Mouse (Mus musculus) testis, postnatal 14 days (tissue): ENCODE results near the gene Ms4a1.
"Not testable (repeated sequence)": the region's sequence is repeated elsewhere in the genome, so short reads cannot be mapped to it uniquely, and the experiment has no call there.

ENCODE experiments used
- DNase-seq: peaks from one replicate; pipeline ENCODE4 v3.0.0; 2021; ENCODE audit warnings: low spot score

Ms4a1 gene

DNA sequence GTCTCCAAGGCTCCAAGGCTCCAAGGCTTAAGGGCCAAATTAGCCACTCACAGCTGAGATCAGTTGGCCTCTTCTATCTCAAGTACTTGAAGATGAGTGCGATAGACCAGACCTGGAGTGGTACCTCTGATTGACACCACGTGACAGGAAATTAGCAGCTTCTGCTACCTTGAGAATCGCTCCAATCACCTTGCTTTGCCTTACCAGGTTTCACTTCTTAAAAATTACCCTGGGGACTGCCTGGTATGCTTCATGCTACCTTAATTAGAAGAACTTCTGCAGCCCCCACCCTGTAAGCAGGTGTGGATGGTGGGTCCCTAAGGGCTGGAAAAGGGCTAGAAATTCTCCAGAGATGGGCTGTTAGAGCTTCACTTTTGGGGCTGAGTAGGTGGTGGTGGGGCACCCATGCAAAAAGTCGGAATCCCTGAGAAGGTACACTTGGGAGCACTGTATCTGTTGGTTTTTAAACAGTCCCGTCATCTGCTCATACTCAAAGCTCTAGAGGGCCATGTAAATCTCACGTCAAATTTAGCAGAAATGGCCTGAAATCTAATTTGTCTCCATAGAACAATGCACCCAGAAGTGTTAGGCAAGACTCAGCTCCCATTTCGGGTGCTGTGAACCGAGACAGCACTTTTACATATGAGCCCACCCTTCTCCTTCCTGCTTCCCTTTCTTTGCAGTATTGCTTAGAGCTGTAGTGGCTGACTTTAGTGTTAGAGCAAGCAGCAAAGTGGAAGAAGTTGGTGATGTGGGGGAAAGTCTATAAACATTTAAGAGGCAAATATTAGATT lies at the start of gene Ms4a1:
TSS of gene Ms4a1 (minus strand) at position 190 of the 794 bp plus-strand sequence.
- DNase-seq: no peak

DNA sequence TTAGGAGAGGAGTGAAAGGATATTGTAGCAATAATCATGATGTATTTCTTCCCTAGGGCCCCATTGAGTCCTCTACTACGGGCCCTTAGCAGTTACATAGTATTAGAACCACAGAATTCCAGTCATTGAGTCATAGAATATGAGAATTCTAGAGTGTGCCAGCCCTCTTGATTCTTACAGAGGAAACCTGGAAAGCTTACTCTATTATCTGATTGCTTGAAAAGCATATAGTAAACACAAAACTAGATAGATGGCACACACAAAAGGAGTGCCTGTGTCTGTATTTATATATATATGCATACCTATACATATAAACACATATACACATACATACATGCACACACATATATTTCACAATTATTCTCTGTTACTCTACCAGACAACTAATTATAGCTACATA lies 48.3 kb upstream of the Ms4a1 start, which contains the start of gene Ms4a14:
TSS of gene Ms4a14 (minus strand) at position 101 of the 400 bp plus-strand sequence.
- no peak for DNase-seq

DNA sequence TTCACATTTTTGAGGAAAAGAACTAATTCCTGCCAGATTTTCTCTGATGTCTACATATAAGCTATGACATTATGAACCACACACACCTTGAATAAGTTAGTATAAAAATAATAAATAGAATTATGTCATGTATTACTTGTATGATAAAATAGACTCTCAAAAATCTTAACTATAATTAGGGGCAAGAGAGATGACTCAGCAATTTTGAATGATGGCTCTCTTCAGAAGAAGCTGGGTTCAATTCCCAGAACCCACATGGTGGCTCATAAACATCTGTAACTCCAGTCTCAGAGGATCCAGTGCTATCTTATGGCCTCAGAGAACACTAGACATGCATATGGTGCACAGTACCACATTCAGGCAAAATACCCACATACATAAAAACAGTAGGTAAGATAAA lies 42.8 kb upstream of the Ms4a1 start:
- no peak for DNase-seq

DNA sequence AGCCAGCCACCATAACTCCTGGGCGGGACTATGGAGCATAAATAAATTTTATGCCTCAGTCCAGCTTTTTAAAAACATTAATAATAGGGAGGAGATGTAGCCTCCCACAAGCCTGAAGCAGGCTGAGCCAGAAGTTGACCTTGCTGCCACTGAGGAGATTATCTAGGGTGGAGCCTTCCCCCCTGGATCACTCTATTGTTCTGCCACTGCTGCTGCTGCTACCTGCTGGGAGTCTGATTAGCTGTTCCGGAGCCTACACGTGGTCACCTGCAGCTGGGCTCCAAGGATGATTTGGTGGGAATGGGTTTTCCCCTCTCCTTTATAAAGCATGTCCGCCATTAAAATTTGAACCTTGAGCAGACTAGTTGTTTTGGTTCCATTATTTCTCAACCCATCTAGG lies 33.5 kb upstream of the Ms4a1 start:
- DNase-seq: not testable (repeated sequence)

DNA sequence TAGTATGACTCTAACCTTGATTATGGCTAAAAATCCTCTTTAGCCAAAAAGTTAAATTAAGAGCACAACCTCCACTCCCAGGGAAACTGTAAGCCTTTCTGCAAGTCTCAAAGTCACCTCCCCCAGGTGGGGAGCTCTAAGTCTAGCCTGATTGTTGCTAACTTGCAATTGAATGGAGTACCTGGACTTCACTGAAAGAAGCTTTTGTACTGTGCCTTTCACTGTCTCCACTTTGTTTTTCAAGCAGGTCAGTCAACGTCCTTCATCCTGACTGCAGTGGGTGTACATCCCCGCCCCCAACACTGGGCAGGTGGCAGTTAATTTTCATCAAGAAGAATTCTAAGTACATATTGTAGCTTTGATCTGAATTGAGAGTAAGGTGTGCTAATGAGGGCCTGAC lies 32.9 kb upstream of the Ms4a1 start:
- no peak for DNase-seq

DNA sequence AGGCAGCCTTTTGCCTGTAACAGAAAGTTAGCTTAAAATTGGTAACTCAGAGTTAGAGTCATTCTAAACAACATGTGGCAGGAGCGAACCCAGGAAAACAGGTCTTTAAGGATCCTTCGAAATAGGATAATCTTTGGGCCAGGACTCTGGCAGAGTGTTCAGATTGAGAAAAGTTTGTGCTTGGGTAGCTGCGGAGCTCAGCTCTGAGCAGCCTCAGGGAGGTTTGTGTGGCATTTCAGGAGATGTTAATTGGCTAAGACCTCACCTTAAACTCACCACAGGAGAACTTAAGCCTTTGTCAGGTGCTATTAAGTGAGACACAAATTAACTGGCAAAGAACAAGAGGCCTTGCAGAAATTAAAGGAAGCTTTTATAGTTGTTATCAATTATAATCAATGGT lies 27.6 kb upstream of the Ms4a1 start:
- not testable (repeated sequence) for DNase-seq

DNA sequence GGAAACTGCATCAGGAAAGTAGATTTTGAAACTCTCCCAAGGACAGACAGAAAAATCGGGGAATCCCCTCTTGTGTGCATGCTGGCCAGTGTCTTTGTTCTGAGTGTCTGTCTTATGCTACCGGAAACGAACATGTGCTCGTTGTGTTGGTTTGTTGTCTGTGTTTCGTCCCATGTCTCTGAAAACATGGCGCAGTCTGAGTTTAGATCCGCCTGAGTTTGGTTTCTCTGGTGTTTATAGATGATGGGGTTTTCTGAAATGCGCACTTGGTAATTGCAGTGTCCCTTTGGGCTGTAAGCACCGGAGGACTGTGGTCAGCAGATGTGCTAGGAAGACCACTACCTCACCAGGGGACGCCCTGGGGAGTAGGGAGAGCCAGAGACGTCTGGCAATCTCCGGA lies 26.9 kb upstream of the Ms4a1 start:
- no peak for DNase-seq

DNA sequence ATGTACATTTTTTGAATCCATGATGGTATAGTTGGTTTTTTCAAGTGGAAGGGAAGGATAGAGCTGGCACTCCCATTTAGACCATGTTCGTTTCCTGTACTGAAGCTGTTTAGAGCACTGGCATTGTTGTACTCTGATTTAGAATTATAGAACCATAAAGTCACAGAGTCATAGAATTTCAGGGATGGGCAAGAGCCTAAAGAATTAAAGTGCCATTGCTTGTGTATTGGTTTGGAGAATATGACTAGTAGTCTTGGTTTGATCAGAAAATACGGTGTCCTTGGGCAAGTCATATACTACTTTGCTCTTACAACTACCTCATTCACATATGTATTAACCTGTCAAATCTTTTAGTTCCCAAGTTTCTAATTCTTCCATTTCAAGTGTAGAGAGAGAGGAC lies 17.7 kb upstream of the Ms4a1 start, which contains the start of gene Ms4a5:
TSS of gene Ms4a5 (minus strand) at position 101 of the 400 bp plus-strand sequence.
- DNase-seq: no peak

DNA sequence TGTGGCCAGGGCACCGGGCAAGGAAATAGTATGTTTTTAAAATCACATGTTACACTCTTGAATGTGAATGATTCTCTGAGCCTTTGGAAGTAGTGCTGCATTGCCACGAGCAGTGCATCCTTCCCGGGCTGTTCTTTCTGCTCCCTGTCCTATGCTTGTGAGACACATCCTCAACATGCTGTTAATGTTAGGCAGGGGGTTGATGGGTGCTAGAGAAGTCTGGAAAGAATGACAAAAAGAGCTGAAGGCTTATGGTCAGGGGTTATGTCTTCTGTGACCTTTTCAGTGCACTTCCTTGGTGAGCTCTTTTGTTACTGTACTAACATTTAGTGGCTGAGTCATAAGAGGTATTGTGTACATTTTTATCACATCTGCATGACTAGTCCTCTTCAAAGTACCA lies 14.2 kb upstream of the Ms4a1 start:
- no peak for DNase-seq

DNA sequence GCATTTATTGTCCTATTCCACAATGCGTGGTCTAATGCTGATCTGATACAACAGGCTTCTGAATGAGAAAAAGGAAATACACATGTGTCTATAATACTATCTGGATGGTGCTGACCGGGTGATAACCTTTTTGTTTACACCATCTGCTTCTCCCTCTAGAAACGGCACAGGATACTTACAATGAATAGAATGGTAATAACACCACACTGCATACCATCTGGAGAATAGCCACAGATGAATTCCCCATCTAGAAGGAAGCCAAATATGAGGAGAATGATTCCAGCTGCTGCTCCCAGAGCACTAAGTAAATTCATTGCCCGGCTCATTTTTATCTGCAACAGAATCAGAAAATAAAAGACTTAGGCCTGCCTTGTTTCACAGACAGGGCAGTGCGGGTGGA lies 10.4 kb upstream of the Ms4a1 start:
- DNase-seq: no peak

DNA sequence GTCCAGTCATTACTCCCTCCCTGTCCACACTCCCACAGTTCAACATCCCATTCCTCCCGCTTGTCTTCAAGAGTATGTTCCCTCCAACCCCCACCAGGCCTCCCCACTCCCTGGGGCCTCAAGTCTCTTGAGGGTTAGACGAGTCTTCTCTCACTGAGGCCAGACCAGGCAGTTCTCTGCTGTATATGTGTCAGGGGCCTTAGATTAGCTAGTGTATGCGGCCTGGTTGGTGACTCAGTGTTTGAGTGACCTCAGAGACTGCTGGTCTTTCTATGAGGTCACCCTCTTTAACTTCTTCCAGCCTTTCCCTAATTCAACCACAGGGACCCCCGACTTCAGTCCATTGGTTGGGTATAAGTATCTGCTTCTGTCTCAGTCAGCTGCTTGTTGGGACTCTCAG lies 915 bp upstream of the Ms4a1 start:
- DNase-seq: no peak

DNA sequence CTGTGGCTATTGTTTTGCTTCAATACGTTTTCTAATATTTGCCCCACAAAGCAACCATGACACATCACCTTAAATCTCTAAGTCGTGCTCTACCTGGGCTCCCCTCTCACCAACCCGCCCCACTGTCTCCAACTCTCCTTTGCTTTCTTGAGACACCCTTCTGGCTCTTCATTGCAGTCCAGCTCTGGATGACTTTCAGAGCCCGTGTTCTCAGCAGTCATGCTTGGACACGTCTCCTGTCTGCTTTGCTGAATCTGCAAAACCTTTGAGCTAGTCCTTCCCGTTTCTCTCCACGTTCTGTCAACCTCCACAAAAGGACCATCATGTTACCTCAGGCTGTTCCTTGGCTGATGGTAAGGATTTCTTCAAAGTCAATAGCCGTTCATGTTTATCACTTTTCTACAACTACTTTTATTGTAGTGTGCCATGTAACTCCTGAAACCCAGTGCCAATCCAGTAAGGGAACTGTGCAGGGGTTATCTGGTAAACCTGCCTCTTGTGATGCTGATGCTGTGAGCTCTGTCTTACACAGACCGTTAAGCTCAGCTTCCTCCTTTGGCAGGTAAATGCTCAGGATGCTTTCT lies 1.3 kb downstream of the Ms4a1 start:
- no peak for DNase-seq

DNA sequence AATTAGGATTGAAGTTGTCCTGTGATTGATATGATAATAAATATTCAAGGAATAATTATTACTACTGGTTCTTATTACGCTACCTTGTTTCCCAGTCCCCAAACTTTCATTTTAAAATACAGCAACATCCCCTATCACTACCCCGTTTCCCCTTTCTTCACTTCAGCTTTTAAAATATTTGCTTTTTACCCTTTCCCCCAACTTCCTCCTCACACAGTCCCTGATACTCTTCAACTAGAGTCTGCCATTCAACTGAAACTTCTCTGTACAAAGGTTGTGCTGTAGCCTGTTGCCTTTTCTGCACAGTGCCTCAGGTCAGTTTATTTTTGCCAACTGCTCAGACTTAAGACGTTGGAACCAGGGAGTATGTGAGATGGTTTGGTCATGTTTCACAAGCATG lies 2.5 kb downstream of the Ms4a1 start:
- no peak for DNase-seq

DNA sequence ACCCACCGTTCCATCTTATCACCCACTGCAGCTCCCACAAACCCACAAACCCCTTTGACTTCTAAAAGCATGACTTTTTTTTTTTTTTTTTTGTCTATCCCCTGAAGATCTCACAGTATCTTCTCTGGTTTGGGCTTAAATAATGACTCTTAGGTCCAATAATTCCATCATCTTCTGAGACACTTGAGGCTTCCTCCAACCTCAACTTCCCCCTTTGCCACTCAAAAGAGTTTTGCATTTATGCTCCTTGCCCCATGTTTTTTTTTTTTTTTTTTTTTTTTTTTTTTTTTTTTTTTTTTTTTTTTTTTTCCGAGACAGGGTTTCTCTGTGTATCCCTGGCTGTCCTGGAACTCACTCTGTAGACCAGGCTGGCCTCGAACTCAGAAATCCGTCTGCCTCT lies 3.1 kb downstream of the Ms4a1 start:
- DNase-seq: not testable (repeated sequence)

DNA sequence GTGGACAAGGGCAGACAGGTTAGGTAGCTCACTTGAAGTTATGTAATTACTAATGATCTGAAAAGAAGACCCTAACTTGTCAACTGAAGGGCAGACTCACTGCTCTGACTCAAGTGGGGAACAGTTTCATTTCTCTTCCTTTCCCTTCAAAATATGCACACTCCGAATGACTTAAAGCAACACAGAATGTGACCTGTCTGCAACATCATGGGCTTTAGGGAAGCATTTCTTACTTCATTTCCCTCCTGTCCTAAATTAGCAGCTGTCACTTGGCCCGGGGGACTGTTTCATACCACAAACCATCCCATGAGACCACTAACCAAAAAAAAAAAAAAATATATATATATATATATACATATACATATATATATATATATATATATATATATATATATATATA lies 4.5 kb downstream of the Ms4a1 start:
- no peak for DNase-seq

DNA sequence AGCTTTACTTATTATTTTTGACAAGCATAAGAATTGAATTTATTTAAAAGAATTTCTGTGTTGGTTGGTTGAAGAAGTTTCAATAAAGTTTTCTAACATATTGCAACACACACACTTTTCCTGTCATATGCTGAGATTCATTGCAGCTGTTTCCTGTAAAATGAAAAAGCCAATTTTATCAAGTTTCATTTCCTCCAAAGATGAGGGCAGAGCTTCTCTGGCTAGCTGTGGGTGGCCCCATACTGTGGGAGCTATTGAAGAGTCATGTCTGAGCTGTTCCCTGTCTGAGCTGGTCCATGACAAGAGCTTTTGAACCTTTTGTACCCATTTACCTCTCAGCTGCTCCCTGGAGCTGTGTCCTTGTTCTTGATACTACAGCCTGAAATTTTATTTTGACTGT lies 21.8 kb downstream of the Ms4a1 start:
- DNase-seq: no peak

DNA sequence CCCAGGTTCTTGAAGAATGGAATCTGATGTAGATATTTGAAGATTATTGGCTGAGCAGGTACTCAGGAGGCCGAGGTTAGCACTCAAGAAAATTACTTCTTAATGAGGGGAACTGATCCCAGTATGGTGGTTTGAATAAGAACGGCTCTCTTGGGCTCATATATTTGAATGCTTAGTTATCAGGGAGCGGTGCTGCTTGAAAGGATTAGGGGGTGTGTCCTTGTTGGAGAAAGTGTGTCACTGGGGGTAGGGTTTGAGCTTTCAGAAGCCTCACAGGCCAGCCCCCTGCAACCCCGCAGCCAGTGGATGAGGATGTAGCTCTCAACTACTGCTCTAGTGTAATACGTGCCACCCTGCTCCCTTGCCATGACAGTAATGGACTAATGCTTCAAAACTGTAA lies 23.5 kb downstream of the Ms4a1 start:
- DNase-seq: no peak

DNA sequence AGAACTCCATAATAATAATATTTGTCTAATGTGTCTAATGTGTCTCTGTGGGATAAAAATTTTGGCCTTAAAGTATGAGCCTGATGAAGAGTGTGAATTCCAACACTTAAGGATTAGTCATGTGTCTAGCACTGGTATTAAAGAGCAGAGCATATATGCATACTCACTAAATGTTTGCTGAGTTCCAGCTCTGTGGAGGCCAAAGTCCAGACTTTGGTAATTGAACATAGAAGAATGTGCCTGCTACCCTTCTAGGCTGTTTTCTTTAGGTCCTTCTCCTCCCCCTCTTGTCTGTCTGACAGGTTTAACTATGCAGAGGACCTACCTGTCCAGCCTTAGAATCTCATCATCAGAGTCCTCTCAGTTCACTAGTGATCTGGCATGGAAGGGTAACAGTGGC lies 30.2 kb downstream of the Ms4a1 start:
- DNase-seq: no peak

DNA sequence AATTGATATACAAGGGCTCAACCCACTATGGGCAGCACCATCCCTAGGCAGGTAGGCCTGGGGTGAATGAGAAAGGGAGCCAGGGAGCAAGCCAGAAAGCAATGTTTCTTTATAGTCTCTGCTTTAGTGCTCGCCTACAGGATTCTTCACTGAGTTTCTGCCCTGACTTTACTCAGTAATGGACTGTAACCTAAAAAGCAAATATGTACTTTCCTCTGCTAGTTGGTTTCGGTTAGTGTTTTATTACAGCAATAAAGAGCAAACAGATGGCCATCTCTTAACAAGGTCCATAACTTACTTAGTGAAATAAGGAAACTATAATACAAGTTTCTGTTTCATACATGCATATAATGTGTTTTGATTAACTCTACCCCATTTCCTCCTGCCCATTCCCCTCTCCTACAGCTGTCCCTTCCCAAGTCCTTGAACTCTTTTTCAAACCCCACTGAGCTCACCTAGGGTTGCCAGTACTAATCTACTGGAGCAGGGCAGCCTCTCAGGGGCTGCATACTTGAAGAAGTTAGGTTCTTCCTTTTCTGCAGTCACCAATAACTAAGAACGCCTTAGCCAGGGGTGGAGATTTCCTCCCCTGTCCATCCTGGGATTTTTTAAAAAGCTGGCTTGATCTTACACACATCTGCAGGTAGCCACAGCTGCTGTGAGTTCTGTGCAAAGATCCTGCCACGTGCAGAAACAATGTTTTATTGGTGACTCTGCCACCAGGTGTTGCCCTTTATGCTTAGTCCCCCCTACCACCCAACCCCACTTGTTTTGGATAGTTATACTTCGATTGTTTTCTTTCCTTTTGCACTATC lies 30.9 kb downstream of the Ms4a1 start:
- no peak for DNase-seq

DNA sequence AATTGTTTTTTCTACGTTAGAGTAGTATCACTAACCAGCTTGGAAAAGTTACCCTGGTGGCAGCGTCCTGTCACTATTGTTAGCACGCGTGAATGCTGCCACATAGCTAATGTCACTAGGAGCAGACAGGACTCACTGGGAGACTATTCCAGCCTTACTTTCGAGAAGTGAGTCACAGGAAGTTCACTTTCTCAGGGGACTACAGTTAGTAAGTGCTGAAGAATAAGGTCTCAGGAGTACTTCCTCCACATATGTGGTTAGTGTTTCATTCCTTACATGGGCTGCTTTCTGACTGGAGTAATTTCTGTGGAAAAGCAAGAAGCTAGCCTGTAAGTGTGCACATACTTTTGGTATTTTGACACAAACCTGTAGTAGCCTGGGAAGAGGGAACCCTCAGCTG lies 31.8 kb downstream of the Ms4a1 start:
- DNase-seq: no peak

DNA sequence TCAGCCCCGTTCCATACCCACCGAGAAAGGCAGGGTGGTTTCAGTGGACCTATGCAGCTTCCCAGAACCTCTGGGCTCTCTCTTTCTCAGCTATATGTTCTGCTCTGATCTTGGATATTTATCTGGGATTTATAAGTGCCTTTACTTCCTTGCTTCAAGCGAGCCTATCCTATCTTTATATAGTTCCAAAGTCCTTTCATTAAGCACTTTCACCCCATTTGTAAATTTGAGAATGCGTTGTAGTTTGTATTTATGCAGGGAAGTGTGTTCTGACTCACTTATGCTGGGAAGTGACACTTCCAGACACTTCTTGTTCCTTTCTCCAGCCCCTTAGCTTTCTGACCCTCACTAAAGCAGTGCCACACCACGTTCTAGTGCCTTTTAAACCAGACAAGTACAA lies 33.7 kb downstream of the Ms4a1 start, which contains the start of gene Ms4a12:
TSS of gene Ms4a12 (minus strand) at position 101 of the 400 bp plus-strand sequence.
- DNase-seq: no peak
